Mouse (Mus musculus): ENCODE results near the gene Il11ra1. TPM values are rescaled to one million over a fixed set of nuclear protein-coding genes. Genes with fewer than 3 reads are reported as not detected.
A peak's percentile ranks its signal among the peaks of the same experiment; 100 is the strongest.
"Not testable (repeated sequence)": the region's sequence is repeated elsewhere in the genome, so short reads cannot be mapped to it uniquely, and the experiment has no call there.

Gene Il11ra1
- total RNA-seq, 2 experiments from 2014 or later: 79.1 to 85.0 TPM

DNA sequence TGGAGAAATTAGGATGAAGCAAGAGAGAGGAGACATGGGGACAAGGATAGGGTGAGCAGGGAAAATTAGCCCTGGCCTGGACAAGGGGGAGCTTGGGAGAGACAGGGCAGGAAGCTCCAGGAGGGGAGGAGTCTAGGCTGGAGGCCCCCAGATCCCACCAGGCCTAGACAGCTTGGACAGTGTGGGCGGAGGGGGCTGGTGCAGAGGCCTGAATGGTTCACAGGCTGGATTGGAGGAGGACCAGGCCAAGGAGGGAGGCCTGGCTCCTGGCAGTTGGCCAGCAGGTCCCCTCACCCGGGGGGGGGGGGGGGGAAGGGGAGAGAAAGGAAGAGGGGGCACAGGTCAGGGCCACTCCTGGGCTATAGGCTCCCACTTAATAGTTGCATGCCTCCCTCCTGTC is 20.5 kb upstream of the Il11ra1 start:
- no peak for DNase-seq

DNA sequence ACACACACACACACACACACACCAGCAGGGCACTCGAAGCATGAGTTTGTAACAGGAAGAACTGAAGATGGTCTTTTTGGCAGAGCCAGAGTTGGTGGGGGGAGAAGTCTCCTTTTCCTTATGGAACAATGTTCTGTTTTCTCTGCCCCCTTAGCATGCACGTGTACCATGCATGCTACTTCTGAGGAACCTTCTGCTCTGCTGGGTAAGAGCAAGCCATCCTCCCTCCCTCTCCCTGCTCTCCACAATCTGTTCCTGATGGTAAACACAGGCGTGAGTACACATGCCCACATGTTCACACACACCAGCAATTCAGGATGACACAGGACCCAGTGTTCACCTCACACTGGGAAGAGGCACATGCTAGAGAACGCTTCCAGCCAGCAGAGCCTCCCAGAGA is 18.6 kb upstream of the Il11ra1 start:
- no peak for DNase-seq

DNA sequence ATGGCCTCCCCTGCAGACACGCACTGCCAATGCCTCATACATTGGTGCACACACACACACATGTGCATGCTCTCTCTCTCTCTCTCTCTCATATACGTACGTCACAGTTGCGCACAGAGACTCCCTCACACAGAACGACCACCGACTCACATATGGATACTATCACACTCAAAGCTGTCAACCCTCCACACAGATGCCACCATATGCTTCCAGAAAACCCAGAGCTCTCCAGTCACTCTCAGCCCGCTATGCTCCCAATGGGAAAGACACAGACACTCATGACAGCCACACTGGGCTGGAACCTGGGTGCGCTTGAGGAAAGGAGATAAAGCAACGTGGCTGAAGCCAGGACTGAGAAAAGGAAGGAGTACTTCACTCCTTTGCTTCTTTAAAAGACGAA is 17.8 kb upstream of the Il11ra1 start:
- DNase-seq: no peak

DNA sequence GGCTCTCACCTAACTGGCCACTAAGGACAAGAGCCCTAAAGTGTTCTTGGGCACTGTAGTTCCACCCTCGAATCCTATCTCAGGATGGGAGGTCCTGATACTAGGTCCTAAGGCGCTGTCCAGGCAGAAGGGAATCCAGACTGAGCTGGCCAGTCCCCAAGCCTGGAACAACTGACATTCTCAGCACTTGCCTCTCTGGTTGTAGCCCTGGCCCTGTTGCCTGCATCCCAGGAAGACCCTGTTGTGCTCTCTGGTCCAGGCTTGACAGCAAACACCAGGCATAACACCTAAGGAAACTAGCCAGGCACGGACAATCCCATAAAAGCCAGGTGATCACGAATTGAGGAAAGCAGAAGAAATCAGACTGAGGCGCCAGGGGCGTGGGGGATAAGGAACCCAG is 17.0 kb upstream of the Il11ra1 start:
- no peak for DNase-seq

DNA sequence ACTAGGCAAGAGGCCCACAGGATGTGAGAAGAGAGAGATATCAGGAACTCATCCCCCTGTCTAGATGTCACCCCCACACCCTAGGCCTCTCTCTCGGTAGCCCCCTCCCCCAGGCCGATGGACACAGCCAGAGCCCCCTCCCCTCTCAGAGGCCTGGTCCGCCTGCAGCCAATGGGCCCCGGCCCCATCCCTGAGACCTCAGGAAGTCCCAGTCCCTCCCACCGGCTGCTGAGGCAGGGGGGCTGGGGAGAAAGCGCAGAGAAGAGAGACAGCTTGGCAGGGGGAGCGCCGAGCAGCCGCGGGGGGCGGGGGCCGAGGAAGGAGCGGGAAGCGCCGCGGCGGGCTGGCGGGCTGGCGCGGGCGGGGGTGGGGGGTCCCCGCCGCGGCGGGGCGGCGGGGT is 16.5 kb upstream of the Il11ra1 start:
- DNase-seq: not testable (repeated sequence)

DNA sequence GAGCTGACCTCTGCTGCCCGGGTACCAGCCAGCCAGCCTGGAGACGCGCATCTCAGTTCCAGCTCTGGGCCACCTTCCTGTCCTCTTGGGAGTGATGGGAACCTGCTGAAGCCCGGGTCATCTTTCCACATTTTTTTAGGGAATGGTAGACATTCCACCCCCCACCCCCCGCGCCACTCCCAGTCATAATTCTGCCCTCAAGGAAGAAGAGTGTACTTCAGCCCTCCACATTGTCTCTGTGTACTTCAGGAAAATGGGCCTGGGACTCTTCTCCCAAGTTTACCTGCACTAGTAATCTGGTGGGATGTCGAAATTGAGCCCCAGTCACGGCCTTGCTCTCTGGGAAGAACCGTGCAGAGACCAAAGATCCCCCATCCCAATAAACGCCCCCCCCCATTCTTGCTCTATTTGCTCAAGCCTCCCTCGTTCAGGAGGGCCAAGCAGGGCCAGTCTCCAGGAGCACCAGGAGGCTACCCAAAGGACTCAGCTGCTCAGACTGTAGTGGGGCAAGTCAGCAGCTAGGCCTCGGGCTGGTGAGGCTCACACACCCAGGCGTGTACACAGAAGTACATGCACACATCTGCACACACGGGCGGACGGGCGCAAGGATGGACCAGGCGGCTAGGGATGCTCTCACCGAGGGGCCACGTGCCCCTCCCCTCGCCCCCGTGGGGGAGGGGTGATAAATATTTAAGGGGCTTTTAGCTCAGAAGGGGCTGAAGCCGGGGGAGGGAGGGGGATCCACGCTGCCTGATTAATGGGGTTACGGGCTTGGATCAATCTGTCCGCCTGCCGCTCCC is 15.5 kb upstream of the Il11ra1 start:
- DNase-seq: not testable (repeated sequence)

GRCm38 (mm10) chr4:41684931-41685453 is 14.8 kb upstream of the Il11ra1 start:
- DNase-seq: not testable (repeated sequence)

DNA sequence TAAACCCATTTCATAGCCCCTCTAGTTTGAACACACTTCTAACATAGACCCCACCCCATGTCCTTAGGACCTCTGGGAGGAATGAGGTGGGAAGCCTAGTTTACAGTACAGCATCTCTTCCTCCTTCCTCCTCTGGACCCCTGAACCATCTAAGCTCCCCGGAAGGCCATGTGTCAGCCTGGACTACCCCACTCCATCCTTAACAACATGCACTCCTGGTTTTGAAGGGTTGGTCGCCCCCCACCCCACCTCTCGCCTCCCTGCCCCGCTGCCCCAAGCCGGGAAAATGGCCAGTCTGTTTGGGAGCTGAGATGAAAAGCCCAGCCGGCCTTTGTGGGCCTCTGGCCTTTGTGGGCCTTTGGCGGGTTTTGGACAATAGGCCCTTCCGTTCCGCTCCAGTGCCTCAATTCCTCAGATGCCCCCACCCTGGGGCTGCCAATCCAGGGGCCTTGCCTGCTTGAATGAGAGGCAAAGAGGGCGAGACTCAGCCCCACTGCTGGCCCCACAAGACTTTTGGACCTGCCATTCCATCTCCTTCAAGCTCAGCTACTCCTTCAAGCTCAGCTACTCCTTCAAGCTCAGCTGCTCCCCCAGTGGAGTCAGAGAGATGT is 13.8 kb upstream of the Il11ra1 start:
- DNase-seq: not testable (repeated sequence)

GRCm38 (mm10) chr4:41688562-41688961 is 11.2 kb upstream of the Il11ra1 start:
- DNase-seq: not testable (repeated sequence)

GRCm38 (mm10) chr4:41690014-41690413 is 9.8 kb upstream of the Il11ra1 start:
- DNase-seq: not testable (repeated sequence)

DNA sequence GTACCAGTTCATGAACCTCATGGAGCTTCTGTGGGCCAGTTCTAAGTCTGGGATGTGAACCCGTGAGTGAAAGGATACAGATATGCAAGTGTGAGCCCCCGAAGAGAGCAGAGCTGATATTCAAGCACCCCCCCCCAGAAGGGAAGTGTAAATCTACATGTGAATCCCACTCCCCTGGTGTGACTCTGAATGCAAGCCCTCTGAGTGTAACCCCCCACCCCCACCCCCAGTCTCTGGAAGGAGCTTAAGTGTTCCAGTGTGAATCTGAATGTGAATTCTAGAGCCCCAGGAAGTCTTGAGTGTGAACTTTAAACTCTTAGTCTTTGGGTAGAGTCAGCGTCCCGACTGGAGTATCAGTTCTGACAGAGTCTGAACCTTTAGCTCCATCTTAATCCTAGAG is 6.3 kb upstream of the Il11ra1 start:
- not testable (repeated sequence) for DNase-seq

GRCm38 (mm10) chr4:41695800-41696199 is 4.0 kb upstream of the Il11ra1 start:
- DNase-seq: not testable (repeated sequence)

- not testable (repeated sequence) for DNase-seq
These were observed 3.3 kb upstream of the Il11ra1 start for GRCm38 (mm10) chr4:41696452-41696851.

GRCm38 (mm10) chr4:41696930-41697841 is 2.6 kb upstream of the Il11ra1 start, which contains the start of gene Cntfr:
Gene Cntfr (minus strand): TSS chr4:41697089.
- peak; percentile 88 to 91 for DNase-seq

- peak; percentile 48 to 68 for DNase-seq
These were observed 1.3 kb upstream of the Il11ra1 start for GRCm38 (mm10) chr4:41698421-41699016.

GRCm38 (mm10) chr4:41700224-41700623 is 435 bp downstream of the Il11ra1 start:
- not testable (repeated sequence) for DNase-seq

DNA sequence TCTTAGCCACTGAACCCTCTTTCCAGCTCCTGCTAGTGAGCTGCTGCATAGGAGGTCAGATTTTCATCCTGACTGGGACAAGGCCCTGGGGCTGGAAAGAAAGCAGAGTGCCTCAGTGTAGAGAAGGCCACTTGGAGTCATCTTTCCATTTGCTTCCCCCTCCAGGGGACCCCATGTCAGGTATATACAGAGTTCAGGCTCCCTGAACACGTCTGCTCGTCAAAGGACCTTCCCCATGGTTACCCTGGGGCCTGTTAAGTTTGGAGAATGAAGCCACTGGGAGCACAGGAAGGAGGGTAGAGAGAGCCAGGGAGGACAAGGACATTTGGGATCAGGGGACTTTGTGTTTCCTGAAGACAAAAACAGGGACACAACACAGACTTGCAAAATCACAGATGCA is 2.4 kb downstream of the Il11ra1 start:
- DNase-seq: not testable (repeated sequence)

GRCm38 (mm10) chr4:41704651-41705050 is 4.9 kb downstream of the Il11ra1 start:
- no peak for DNase-seq

DNA sequence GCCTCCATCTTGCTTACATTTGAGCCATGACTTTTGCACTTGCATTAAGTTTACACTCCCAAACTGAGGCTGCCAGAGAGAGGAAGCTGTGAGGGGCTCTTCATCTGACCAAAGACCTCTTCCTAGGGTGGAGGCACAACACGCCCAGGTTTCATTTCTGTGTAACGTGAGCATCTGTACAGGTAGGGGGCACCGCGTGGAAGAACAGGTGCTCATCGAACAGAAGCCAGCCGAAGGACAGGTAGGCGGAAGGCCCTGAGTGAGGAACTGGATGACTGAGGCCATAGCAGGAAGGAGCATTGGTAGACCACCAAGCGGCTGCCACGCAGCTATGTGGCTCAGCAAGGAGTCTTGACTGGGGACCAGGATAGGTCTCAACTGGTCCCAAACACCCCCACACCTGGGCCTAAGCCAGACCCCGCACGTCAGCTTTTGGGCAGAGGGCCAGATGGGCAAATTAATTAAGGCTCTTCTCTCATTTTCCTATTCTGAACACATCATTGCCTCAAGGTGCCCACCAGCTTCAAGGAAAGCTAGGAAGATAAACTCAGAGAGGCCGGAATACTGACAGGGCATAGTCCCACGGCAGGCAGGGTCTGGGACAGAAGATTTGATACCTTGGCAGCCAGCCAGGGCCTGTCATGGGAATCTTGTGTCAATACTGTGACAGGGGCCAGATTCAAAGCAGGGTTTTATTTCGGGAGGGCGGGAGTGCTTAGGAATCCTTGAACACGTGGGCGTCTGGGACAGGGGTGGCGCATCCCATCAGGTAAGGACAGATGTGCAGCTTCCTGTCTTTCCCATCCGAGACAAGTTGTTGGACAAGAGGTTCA is 6.3 kb downstream of the Il11ra1 start:
- no peak for DNase-seq

DNA sequence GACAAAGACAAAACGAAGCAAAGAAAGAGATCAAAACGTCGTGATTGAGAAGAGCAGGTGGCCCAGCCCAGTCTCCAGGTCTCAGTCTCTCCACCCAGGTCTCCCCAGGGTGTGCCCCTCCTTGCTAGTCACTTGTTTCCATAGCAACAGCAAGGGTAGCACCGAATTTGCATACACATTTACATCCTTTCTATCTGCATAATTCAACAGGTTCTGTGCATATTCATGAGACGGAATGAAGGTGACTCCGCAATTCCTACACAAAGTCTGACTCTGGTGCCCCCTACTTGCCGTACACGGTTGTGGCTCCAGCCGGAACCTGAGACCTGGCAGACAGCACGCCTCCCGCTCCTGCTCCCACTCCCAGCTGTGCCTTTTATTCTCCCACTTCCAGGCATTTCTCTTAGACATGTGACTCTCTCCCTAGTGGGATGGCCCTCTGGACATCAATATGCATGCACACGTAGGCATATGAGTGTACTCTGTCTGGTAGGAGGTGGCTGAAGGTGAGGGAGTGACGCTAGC is 7.3 kb downstream of the Il11ra1 start:
- DNase-seq: peak; percentile 64 to 72
